Mouse (Mus musculus): Measurements from ENCODE around the gene Camk2d.

The Camk2d gene

GRCm38 (mm10) chr3:126810372-126811090 lies 214.4 kb downstream of the Camk2d start:
- no peak for DNase-seq (ENCODE audit: extremely low spot score, low spot score)

- no peak for DNase-seq (ENCODE audit: extremely low spot score, low spot score)
Observed at GRCm38 (mm10) chr3:126811646-126812045, 215.5 kb downstream of the Camk2d start.

- DNase-seq (ENCODE audit: extremely low spot score, low spot score), result no peak
Observed at GRCm38 (mm10) chr3:126822374-126822773, 226.3 kb downstream of the Camk2d start.

GRCm38 (mm10) chr3:126824930-126825329 lies 228.8 kb downstream of the Camk2d start:
- DNase-seq (ENCODE audit: extremely low spot score, low spot score), result no peak

GRCm38 (mm10) chr3:126826172-126826571 lies 230.1 kb downstream of the Camk2d start:
- DNase-seq (ENCODE audit: extremely low spot score, low spot score), result no peak

- DNase-seq (ENCODE audit: extremely low spot score, low spot score), result no peak
Observed at GRCm38 (mm10) chr3:126827900-126828299, 231.8 kb downstream of the Camk2d start.

GRCm38 (mm10) chr3:126829817-126830216 lies 233.7 kb downstream of the Camk2d start:
- no peak for DNase-seq (ENCODE audit: extremely low spot score, low spot score)

GRCm38 (mm10) chr3:126831418-126832138 lies 235.5 kb downstream of the Camk2d start:
- no peak for DNase-seq (ENCODE audit: extremely low spot score, low spot score)

GRCm38 (mm10) chr3:126834641-126835167 lies 238.6 kb downstream of the Camk2d start:
- no peak for DNase-seq (ENCODE audit: extremely low spot score, low spot score)

GRCm38 (mm10) chr3:126842780-126843179 lies 246.7 kb downstream of the Camk2d start:
- DNase-seq (ENCODE audit: extremely low spot score, low spot score), result no peak

- no peak for DNase-seq (ENCODE audit: extremely low spot score, low spot score)
Observed at GRCm38 (mm10) chr3:126844809-126845208, 248.7 kb downstream of the Camk2d start.

- no peak for DNase-seq (ENCODE audit: extremely low spot score, low spot score)
Observed at GRCm38 (mm10) chr3:126848081-126848480, 252.0 kb downstream of the Camk2d start.

GRCm38 (mm10) chr3:126860442-126860841 lies 264.3 kb downstream of the Camk2d start:
- no peak for DNase-seq (ENCODE audit: extremely low spot score, low spot score)

- no peak for DNase-seq (ENCODE audit: extremely low spot score, low spot score)
Observed at GRCm38 (mm10) chr3:126869561-126869960, 273.5 kb downstream of the Camk2d start.

GRCm38 (mm10) chr3:126870688-126871087 lies 274.6 kb downstream of the Camk2d start:
- DNase-seq (ENCODE audit: extremely low spot score, low spot score), result no peak

GRCm38 (mm10) chr3:126878233-126878632 lies 282.1 kb downstream of the Camk2d start:
- DNase-seq (ENCODE audit: extremely low spot score, low spot score), result no peak

GRCm38 (mm10) chr3:126886090-126886489 lies 290.0 kb downstream of the Camk2d start:
- DNase-seq (ENCODE audit: extremely low spot score, low spot score), result no peak

GRCm38 (mm10) chr3:126886644-126887043 lies 290.5 kb downstream of the Camk2d start:
- no peak for DNase-seq (ENCODE audit: extremely low spot score, low spot score)

Measured in neural tube, embryonic 10.5 days (tissue).